Mouse (Mus musculus): Measurements from ENCODE around the gene Srsf10.

DNA sequence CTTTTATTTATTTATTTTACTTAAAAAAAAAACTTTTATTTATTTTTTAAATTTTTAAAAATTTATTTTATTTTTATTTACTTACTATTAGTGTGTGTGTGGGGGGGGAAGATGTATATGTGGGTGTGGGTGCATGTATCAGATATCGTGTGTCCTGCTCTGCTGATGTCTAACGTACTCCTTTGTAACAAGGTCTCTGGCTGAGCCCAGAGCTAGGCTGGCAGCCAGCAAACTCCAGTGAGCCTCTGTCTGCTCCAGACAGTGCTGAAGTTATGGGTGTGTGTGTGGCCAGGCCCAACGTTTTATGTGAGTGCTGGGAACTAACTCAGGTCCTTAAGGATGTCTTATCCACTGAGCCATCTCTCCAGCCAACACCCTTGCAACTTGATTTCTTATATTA is 56.6 kb downstream of the Srsf10 start:
- no peak for TF ChIP-seq CTCF (conservative IDR thresholded peaks at IDR 0.05; ENCODE audit: low read length)
- TF ChIP-seq NANOG (IDR thresholded peaks at IDR 0.05; ENCODE audit: borderline replicate concordance, low read length) = no peak
